Mouse (Mus musculus) E14TG2a.4 (cell line): ENCODE results near the gene Hoxd13.

ENCODE experiments used
- H3K27me3 ChIP-seq: 2 replicates; pipeline ENCODE4 v1.6.1; 2014; ENCODE audit warnings: low read length, control low read depth; ENCODE audit not compliant: insufficient read depth
- H3K36me3 ChIP-seq: 2 replicates; pipeline ENCODE4 v1.6.1; 2014; ENCODE audit warnings: low read length, control low read depth; ENCODE audit not compliant: insufficient read depth
- H3K4me1 ChIP-seq: replicated peaks from 2 replicates; pipeline ENCODE4 v1.6.1; 2014; ENCODE audit warnings: low read depth, low read length, control low read depth
- H3K4me3 ChIP-seq: replicated peaks from 2 replicates; pipeline ENCODE4 v1.5.1; 2014; ENCODE audit warnings: mild to moderate bottlenecking, low read length
- H3K9me3 ChIP-seq: 2 replicates; pipeline ENCODE4 v1.6.1; 2014; ENCODE audit warnings: low read length, control low read depth
- CTCF ChIP-seq: conservative IDR thresholded peaks from 2 replicates; pipeline ENCODE4 v1.5.1; 2014; ENCODE audit warnings: low read length
- NANOG ChIP-seq: IDR thresholded peaks from 2 replicates; pipeline ENCODE4 v1.6.1; 2014; ENCODE audit warnings: borderline replicate concordance, low read length, mixed read lengths
- POU5F1 ChIP-seq: IDR thresholded peaks from 2 replicates; pipeline ENCODE4 v1.6.1; 2014; ENCODE audit warnings: low read length, borderline replicate concordance

The Hoxd13 gene

GRCm38 (mm10) chr2:74688795-74689573 lies 20.9 kb downstream of the Hoxd13 start:
- Histone ChIP-seq H3K4me1 (peaks cover 62% of the 10 kb centered on the region), H3K36me3 (no peaks in the 10 kb centered on the region), H3K27me3 (peaks cover 90% of the 10 kb centered on the region), H3K4me3 (no peak overlapping the region), H3K9me3 (no peaks in the 10 kb centered on the region)
- no peak for TF ChIP-seq CTCF
- no peak for TF ChIP-seq POU5F1
- TF ChIP-seq NANOG, result no peak

DNA sequence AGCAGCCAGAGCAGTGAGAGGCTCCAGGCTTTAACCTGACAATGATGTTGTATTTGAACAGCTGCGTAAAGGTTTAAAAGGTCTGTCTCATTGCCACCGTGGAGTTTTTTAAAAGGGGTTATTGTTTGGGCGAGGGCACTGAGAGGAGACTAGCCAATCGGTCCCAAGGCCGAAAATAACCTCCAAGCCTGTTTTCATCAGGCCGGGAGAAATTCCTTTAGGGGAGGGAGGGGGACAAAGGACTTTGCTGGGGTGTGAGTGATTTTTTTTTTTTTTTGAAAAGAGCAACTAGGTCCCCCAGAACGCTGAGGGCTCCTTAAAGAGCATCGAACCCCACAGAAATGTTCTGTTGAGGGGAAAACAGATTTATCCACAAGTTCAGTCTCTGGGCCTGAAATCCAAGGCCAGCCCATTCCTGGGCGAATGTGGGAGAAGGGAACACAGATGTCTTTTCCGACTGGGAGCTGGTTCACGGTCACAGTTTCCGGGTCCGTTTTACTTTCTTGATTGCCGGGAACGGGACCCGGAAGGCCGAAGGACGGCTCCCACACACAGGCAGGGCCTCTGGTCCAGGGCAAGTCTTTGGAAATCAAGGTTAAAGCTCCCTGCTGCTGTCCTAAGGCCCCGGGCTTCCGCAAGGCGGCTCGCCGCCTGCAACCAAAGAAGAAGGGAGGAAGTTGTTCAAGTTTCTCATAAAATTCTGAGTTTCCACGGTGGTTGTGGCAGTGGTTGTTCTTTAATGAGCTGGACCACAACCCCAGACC lies 21.6 kb downstream of the Hoxd13 start:
- peaks cover 90% of the 10 kb centered on the region for H3K27me3 ChIP-seq
- no peaks in the 10 kb centered on the region for H3K36me3 ChIP-seq
- no peaks in the 10 kb centered on the region for H3K9me3 ChIP-seq
- no peak overlapping the region for H3K4me3 ChIP-seq
- TF ChIP-seq CTCF, result no peak
- H3K4me1 ChIP-seq, result peaks cover 58% of the 10 kb centered on the region

- Histone ChIP-seq H3K9me3 (no peaks in the 10 kb centered on the region), H3K36me3 (no peaks in the 10 kb centered on the region), H3K4me1 (peaks cover 58% of the 10 kb centered on the region), H3K27me3 (peaks cover 90% of the 10 kb centered on the region), H3K4me3 (no peak overlapping the region)
- no peak for TF ChIP-seq NANOG
- no peak for TF ChIP-seq CTCF
- no peak for TF ChIP-seq POU5F1
Measured at GRCm38 (mm10) chr2:74690338-74690716, 22.2 kb downstream of the Hoxd13 start.

GRCm38 (mm10) chr2:74691022-74691951 lies 23.2 kb downstream of the Hoxd13 start, which contains the start of gene Hoxd10:
Gene Hoxd10, plus strand, starts transcription at chr2:74691924.
- no peak for TF ChIP-seq CTCF
- no peak for TF ChIP-seq POU5F1
- peak within 1 kb of the TSS; percentile 69 for H3K4me3 ChIP-seq

DNA sequence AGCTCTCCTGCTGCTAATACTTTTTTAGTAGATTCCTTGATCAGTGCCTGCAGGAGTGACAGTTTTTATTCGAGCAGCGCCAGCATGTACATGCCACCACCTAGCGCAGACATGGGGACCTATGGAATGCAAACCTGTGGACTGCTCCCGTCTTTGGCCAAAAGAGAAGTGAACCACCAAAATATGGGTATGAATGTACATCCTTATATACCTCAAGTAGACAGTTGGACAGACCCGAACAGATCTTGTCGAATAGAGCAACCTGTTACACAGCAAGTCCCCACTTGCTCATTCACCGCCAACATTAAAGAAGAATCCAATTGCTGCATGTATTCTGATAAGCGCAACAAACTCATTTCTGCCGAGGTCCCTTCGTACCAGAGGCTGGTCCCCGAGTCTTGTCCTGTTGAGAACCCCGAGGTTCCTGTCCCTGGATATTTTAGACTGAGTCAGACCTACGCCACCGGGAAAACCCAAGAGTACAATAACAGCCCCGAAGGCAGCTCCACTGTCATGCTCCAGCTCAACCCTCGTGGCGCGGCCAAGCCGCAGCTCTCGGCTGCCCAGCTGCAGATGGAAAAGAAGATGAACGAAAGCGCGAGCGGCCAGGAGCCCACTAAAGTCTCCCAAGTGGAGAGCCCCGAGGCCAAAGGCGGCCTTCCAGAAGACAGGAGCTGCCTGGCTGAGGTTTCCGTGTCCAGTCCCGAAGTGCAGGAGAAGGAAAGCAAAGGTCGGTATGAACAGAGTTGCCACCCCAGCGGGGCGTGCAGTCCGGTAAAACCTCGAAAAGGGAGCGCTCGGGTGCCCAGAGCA lies 24.1 kb downstream of the Hoxd13 start:
- Histone ChIP-seq H3K9me3 (no peaks in the 10 kb centered on the region), H3K4me1 (peaks cover 53% of the 10 kb centered on the region), H3K4me3 (peak overlapping the region; percentile 2), H3K27me3 (peaks cover 96% of the 10 kb centered on the region), H3K36me3 (no peaks in the 10 kb centered on the region)
- TF ChIP-seq NANOG (no peak), POU5F1 (no peak), CTCF (no peak)

More at GRCm38 (mm10) chr2:74691022-74691951, 23.2 kb downstream of the Hoxd13 start, which contains the start of gene Hoxd10:
- H3K9me3 ChIP-seq, result no peaks in the 10 kb centered on the region
- no peaks in the 10 kb centered on the region for H3K36me3 ChIP-seq
- H3K27me3 ChIP-seq, result peaks cover 96% of the 10 kb centered on the region
- peaks cover 58% of the 10 kb centered on the region for H3K4me1 ChIP-seq

DNA sequence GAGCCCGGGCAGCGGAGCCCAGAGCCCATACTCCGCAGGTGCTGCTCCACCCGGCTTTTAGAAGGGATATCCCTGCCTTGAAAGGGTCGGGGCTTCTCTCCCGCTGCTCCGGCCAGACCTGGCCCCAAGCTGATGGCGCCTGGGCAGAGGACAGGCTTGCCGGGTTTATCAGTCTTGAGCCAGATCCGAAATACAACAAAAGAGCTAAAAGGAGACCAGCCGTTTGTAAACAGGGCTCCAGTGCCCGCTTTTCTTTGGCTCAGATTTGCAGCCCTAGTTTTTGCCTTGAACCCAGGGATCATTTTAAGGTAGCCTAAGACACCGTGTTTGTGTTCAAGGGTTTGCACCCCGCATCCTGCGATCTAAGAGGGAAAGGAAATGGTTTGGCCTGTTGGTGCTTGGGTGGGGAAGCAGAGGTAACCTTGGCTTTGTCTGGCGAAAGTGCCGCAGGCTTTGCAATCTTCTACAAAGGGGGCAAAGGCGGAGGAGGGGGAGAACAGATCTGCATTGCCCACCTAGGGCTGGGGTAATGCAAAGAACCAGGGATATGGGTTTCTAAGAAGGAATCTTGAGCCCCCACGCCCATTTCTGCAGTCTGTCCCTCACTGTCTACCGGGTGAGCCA lies 24.8 kb downstream of the Hoxd13 start:
- no peaks in the 10 kb centered on the region for H3K9me3 ChIP-seq
- H3K4me1 ChIP-seq, result peaks cover 46% of the 10 kb centered on the region
- H3K36me3 ChIP-seq, result no peaks in the 10 kb centered on the region
- peaks cover 96% of the 10 kb centered on the region for H3K27me3 ChIP-seq
- TF ChIP-seq CTCF (no peak), POU5F1 (no peak), NANOG (no peak)
- H3K4me3 ChIP-seq, result peak overlapping the region; percentile 2

- TF ChIP-seq NANOG, result no peak
- no peak for TF ChIP-seq CTCF
- TF ChIP-seq POU5F1, result no peak
- Histone ChIP-seq H3K4me3 (0 out of 2 replicates have a peak overlapping the region, but pooled peaks have one; percentile 2), H3K4me1 (peaks cover 45% of the 10 kb centered on the region), H3K9me3 (no peaks in the 10 kb centered on the region), H3K27me3 (peaks cover 96% of the 10 kb centered on the region), H3K36me3 (no peaks in the 10 kb centered on the region)
Measured at GRCm38 (mm10) chr2:74693432-74693827, 25.3 kb downstream of the Hoxd13 start.

DNA sequence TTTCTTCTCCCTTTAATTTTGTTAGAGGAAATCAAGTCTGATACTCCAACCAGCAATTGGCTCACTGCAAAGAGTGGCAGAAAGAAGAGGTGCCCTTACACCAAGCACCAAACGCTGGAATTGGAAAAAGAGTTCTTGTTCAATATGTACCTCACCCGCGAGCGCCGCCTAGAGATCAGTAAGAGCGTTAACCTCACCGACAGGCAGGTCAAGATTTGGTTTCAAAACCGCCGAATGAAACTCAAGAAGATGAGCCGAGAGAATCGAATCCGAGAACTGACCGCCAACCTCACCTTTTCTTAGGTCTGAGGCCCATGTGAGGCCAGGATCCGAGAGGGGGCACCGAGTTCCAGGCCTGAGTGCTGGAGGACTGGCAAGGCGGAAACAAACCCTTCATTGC lies 26.0 kb downstream of the Hoxd13 start:
- Histone ChIP-seq H3K4me3 (no peak overlapping the region), H3K36me3 (no peaks in the 10 kb centered on the region), H3K4me1 (peaks cover 49% of the 10 kb centered on the region), H3K27me3 (peaks cover 96% of the 10 kb centered on the region), H3K9me3 (no peaks in the 10 kb centered on the region)
- TF ChIP-seq CTCF, result peak; percentile 85
- no peak for TF ChIP-seq NANOG
- no peak for TF ChIP-seq POU5F1
